Mouse (Mus musculus) cerebellum, postnatal 10 days (tissue): Measurements from ENCODE around the gene Ttc28.

ENCODE experiments used
- DNase-seq, 2 experiments: peaks; one replicate each; pipeline ENCODE4 v3.0.0; 2021; ENCODE audit warnings: mixed read lengths in 2 of 2

The Ttc28 gene

GRCm38 (mm10) chr5:111008431-111008830 lies 128.8 kb downstream of the Ttc28 start:
- no peak for DNase-seq

- DNase-seq, result no peak
These were observed 131.7 kb downstream of the Ttc28 start for GRCm38 (mm10) chr5:111011271-111011670.

GRCm38 (mm10) chr5:111012064-111012463 lies 132.5 kb downstream of the Ttc28 start:
- DNase-seq, result no peak

- DNase-seq, result no peak
These were observed 133.0 kb downstream of the Ttc28 start for GRCm38 (mm10) chr5:111012587-111012986.

- no peak for DNase-seq
These were observed 135.4 kb downstream of the Ttc28 start for GRCm38 (mm10) chr5:111014960-111015359.

GRCm38 (mm10) chr5:111017319-111017718 lies 137.7 kb downstream of the Ttc28 start:
- DNase-seq, result no peak

- DNase-seq, result no peak
These were observed 142.7 kb downstream of the Ttc28 start for GRCm38 (mm10) chr5:111022339-111022738.

- DNase-seq, result no peak
These were observed 143.3 kb downstream of the Ttc28 start for GRCm38 (mm10) chr5:111022940-111023339.

- DNase-seq, result no peak
These were observed 145.0 kb downstream of the Ttc28 start for GRCm38 (mm10) chr5:111024621-111025020.

- no peak for DNase-seq
These were observed 145.9 kb downstream of the Ttc28 start for GRCm38 (mm10) chr5:111025476-111025875.

GRCm38 (mm10) chr5:111026209-111026608 lies 146.6 kb downstream of the Ttc28 start:
- DNase-seq, result no peak

- DNase-seq, result no peak
These were observed 148.7 kb downstream of the Ttc28 start for GRCm38 (mm10) chr5:111028340-111028739.

GRCm38 (mm10) chr5:111028952-111029351 lies 149.3 kb downstream of the Ttc28 start:
- no peak for DNase-seq

GRCm38 (mm10) chr5:111032687-111033295 lies 153.2 kb downstream of the Ttc28 start:
- DNase-seq, result no peak

- DNase-seq, result no peak
These were observed 153.9 kb downstream of the Ttc28 start for GRCm38 (mm10) chr5:111033489-111033888.

- no peak for DNase-seq
These were observed 157.6 kb downstream of the Ttc28 start for GRCm38 (mm10) chr5:111037123-111037748.

- no peak for DNase-seq
These were observed 160.2 kb downstream of the Ttc28 start for GRCm38 (mm10) chr5:111039771-111040170.

- DNase-seq, result no peak
These were observed 162.3 kb downstream of the Ttc28 start for GRCm38 (mm10) chr5:111041952-111042351.

- DNase-seq, result peak; percentile 54 to 59
These were observed 164.6 kb downstream of the Ttc28 start for GRCm38 (mm10) chr5:111044193-111044592.

- DNase-seq, result peak; percentile 59 to 65
These were observed 166.8 kb downstream of the Ttc28 start for GRCm38 (mm10) chr5:111046359-111046758.

GRCm38 (mm10) chr5:111046841-111047476 lies 167.4 kb downstream of the Ttc28 start:
- no peak for DNase-seq

GRCm38 (mm10) chr5:111048036-111048435 lies 168.4 kb downstream of the Ttc28 start:
- no peak for DNase-seq

GRCm38 (mm10) chr5:111049584-111049983 lies 170.0 kb downstream of the Ttc28 start:
- no peak for DNase-seq

GRCm38 (mm10) chr5:111050135-111050534 lies 170.5 kb downstream of the Ttc28 start:
- peak; percentile 94 to 97 for DNase-seq
